Mouse (Mus musculus) ES-E14 (cell line): ENCODE results near the gene Magi1.

Source experiments
- CHD2 ChIP-seq: IDR thresholded peaks from 2 replicates; pipeline ENCODE4 v1.6.1; 2014; ENCODE audit warnings: mild to moderate bottlenecking, low read depth, low read length, inconsistent platforms
- HCFC1 ChIP-seq: IDR thresholded peaks from 2 replicates; pipeline ENCODE4 v1.6.1; 2012; ENCODE audit warnings: low read length, inconsistent platforms, borderline replicate concordance; ENCODE audit not compliant: insufficient read depth
- MAFK ChIP-seq: IDR thresholded peaks from 2 replicates; pipeline ENCODE4 v1.6.1; 2014; ENCODE audit warnings: mild to moderate bottlenecking, low read depth, low read length, inconsistent platforms; ENCODE audit not compliant: insufficient read depth
- ZC3H11A ChIP-seq: IDR thresholded peaks from 2 replicates; pipeline ENCODE4 v1.6.1; 2012; ENCODE audit warnings: low read depth, mild to moderate bottlenecking, inconsistent platforms, low read length, borderline replicate concordance
- ZNF384 ChIP-seq: IDR thresholded peaks from 2 replicates; pipeline ENCODE4 v1.6.1; 2012; ENCODE audit warnings: low read depth, low read length, inconsistent platforms

DNA sequence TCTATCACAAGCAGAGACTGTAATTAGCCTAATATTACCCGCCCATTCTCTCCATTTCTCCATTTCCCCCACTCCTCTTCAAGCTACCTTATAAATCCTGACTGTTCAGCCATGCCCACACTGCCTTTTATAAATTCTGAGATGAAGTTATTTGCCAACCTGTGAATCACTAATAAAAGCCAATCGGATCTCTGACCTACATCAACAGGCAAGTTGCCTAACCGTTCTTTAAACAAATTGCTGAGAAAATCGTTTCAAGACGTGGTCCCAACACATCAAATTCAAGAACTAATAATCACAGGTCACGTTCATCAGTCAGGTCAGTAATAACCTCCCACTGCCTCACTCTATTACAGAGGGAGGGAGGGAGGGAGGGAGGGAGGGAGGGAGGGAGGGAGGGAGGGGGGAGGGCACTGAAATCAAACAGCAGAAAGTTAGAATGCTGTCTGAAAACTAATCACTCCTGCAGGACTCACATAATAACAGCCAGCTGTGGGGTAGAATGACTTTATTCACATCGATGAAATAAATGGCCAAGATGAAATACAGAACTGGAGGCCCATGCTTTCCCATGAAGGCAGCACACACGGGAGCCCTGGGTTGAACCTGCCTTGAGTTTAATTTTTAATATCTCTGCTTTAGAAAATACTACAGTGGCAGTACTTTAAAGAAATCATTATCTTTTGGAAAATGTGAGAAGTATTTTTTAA, 215.8 kb downstream of the Magi1 start:
- no peak for TF ChIP-seq HCFC1
- no peak for TF ChIP-seq CHD2
- no peak for TF ChIP-seq ZNF384
- no peak for TF ChIP-seq MAFK
- TF ChIP-seq ZC3H11A, result no peak
